Mouse (Mus musculus): ENCODE data around the gene Ndrg3. TPM values are rescaled to one million over a fixed set of nuclear protein-coding genes. Genes with fewer than 3 reads are reported as not detected.
"Not testable (repeated sequence)": the region's sequence is repeated elsewhere in the genome, so short reads cannot be mapped to it uniquely, and the experiment has no call there.

Gene Ndrg3
- polyA plus RNA-seq, 1 experiment from 2014 or later = 42.1 TPM

- Histone ChIP-seq H3K4me3 (no peak overlapping the region), H3K4me1 (peaks cover 9% of the 10 kb centered on the region; the same call in 1 of the 2 replicates), H3K27ac (no peak overlapping the region), H3K36me3 (no peaks in the 10 kb centered on the region), H3K27me3 (ENCODE audit: insufficient read depth, poor library complexity, severe bottlenecking) (no peaks in the 10 kb centered on the region), H3K9me3 (no peaks in the 10 kb centered on the region)
- DNase-seq (ENCODE audit: low spot score) = no peak
- WGBS = 75% methylated on average over 10 of the region's 10 CpGs
These were observed 105.7 kb downstream of the Ndrg3 start for GRCm38 (mm10) chr2:156886084-156886631.

DNA sequence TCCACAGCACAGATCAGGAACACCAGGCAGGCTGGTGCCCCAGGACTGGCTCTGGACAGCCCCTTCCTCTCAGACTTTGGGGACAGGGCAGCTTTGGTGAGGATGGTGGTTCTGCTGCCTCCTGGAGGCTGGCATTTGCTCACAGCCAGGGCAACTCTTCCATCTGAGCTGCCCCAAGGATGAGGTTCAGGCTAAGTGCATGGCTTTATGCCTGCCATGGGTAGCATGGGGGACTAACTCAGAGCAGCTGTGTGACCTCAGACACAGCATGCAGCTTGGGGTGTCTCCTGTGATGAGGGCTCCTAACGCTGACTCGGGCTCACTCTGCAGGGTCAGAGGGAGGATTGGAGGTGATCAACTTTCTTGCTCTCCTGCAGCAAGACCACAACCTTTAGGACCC, 106.2 kb downstream of the Ndrg3 start:
- WGBS = 78% methylated on average over 2 of the region's 2 CpGs
- DNase-seq (ENCODE audit: low spot score); H3K4me3 ChIP-seq; H3K27ac ChIP-seq; H3K36me3 ChIP-seq; H3K27me3 ChIP-seq (ENCODE audit: insufficient read depth, poor library complexity, severe bottlenecking); H3K4me1 ChIP-seq; H3K9me3 ChIP-seq: not testable (repeated sequence)

DNA sequence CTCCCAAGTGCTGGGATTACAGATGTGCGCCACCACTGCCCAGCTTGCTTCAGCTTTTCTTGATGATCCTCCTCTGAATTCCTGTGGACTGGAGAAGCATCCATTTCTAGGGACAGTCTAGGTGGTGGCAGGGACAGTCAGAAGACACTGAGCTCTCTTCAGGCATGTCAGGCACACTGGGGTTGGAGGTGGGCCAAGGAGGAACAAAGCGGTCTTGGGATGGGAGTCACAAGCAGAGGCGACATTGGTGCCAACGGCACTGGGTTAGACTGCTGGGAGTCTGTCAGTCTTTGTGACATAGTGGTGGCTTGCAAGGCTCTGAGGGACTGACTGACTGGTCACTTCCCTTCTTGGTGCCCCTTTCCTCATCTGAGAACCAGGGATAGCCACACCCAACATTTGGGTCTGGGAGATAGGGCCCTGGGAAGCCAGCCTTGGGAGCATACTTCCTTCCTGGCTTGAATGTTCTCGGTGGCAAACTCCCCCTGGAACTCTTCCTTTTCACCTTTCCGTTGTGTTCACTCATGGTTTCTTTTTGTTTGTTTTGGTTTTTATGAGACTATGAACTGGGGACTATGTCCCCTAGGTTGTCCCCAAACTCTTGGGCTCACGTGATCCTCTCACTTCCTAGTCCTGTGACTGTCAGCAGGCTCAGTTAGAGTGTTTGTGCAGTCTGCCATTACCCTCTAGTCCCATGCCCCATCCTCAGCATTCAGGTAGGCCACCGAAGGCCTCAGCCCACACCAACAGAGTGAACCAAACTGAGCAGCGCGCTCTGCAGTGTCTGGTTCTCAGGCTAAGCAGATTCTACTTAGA, 107.3 kb downstream of the Ndrg3 start:
- H3K4me1 ChIP-seq = peaks cover 16% of the 10 kb centered on the region
- 78% methylated on average over 10 of the region's 10 CpGs for WGBS
- H3K27me3 ChIP-seq (ENCODE audit: insufficient read depth, poor library complexity, severe bottlenecking) = no peaks in the 10 kb centered on the region
- no peak overlapping the region for H3K27ac ChIP-seq
- no peaks in the 10 kb centered on the region for H3K36me3 ChIP-seq
- no peak for DNase-seq (ENCODE audit: low spot score)
- H3K4me3 ChIP-seq = no peak overlapping the region
- no peaks in the 10 kb centered on the region for H3K9me3 ChIP-seq

DNA sequence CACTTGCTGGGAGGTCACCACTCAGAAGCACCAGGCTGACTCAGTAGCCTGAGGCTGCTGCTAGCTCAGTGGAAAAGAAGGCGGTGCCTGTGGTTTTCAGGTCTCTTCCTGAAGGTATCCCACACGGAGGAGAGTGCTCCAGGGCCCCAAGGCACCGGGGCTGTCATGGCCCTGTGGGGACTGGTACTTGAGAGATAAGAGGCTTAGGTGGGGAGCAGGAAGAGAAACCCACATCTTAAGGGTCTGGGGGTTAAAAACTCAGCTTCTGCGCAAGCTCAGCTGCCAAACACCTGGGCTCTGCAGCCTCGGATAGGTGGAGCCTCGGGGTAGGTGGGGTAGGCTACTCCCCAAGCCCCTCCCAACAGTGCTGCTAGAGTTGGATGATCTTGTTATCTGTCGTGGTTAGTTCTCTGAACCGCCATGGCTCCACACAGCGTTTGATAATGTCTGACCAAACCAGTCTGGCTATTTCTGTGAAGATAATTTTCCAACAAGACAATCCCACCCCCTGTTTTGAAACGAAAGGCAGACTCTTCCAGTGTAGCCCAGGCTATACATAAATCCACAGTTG, 109.3 kb downstream of the Ndrg3 start:
- peak overlapping the region; percentile 48; the same call in 1 of the 2 replicates for H3K27ac ChIP-seq
- H3K4me3 ChIP-seq = no peak overlapping the region
- peaks cover 32% of the 10 kb centered on the region for H3K4me1 ChIP-seq
- no peaks in the 10 kb centered on the region for H3K27me3 ChIP-seq (ENCODE audit: insufficient read depth, poor library complexity, severe bottlenecking)
- WGBS = 24% methylated on average over 10 of the region's 10 CpGs
- no peaks in the 10 kb centered on the region for H3K9me3 ChIP-seq
- no peaks in the 10 kb centered on the region for H3K36me3 ChIP-seq
- peak; percentile 87 for DNase-seq (ENCODE audit: low spot score)

GRCm38 (mm10) chr2:156879541-156879940, 112.3 kb downstream of the Ndrg3 start:
- Histone ChIP-seq H3K27me3 (ENCODE audit: insufficient read depth, poor library complexity, severe bottlenecking) (no peaks in the 10 kb centered on the region), H3K4me1 (peaks cover 29% of the 10 kb centered on the region), H3K4me3 (no peak overlapping the region), H3K27ac (0 out of 2 replicates have a peak overlapping the region, but pooled peaks have one; percentile 25), H3K9me3 (no peaks in the 10 kb centered on the region), H3K36me3 (peaks cover 7% of the 10 kb centered on the region)
- WGBS = 78% methylated on average over 3 of the region's 3 CpGs
- no peak for DNase-seq (ENCODE audit: low spot score)

- Histone ChIP-seq H3K9me3 (no peaks in the 10 kb centered on the region), H3K4me1 (peaks cover 29% of the 10 kb centered on the region), H3K36me3 (peaks cover 25% of the 10 kb centered on the region), H3K27ac (no peak overlapping the region), H3K27me3 (ENCODE audit: insufficient read depth, poor library complexity, severe bottlenecking) (no peaks in the 10 kb centered on the region), H3K4me3 (no peak overlapping the region)
- DNase-seq (ENCODE audit: low spot score) = no peak
- WGBS = 53% methylated on average over 9 of the region's 9 CpGs
These were observed 114.1 kb downstream of the Ndrg3 start for GRCm38 (mm10) chr2:156877726-156878125.

Other genes starting within 250 kb of the Ndrg3 start
- gene Myl9, start 216.6 kb downstream of the Ndrg3 start, polyA plus RNA-seq (2016; fragmentation: Nextera tagmentation; extraction: Ambion mirVana) = 1,471 and 1,998 TPM in 2 replicates
- 48.4 and 62.3 TPM in 2 replicates for gene Tgif2, start 152.0 kb downstream of the Ndrg3 start, polyA plus RNA-seq (2016; fragmentation: Nextera tagmentation; extraction: Ambion mirVana)
- gene 4930518I15Rik, start 134.1 kb downstream of the Ndrg3 start, polyA plus RNA-seq (2016; fragmentation: Nextera tagmentation; extraction: Ambion mirVana) = 4.7 and 6.3 TPM in 2 replicates
- gene Rab5if, start 128.9 kb downstream of the Ndrg3 start, polyA plus RNA-seq (2016; fragmentation: Nextera tagmentation; extraction: Ambion mirVana) = 197 and 198 TPM in 2 replicates
- gene Sla2, start 104.9 kb downstream of the Ndrg3 start, polyA plus RNA-seq (2016; fragmentation: Nextera tagmentation; extraction: Ambion mirVana) = 1.1 and 1.9 TPM in 2 replicates
- gene Dsn1, start 15.1 kb upstream of the Ndrg3 start, polyA plus RNA-seq (2016; fragmentation: Nextera tagmentation; extraction: Ambion mirVana) = 43.7 and 44.0 TPM in 2 replicates
- 2.2 and 3.9 TPM in 2 replicates for gene Soga1, start 87.2 kb upstream of the Ndrg3 start, polyA plus RNA-seq (2016; fragmentation: Nextera tagmentation; extraction: Ambion mirVana)
- gene Tldc2, start 95.0 kb upstream of the Ndrg3 start, polyA plus RNA-seq (2016; fragmentation: Nextera tagmentation; extraction: Ambion mirVana) = not detected in 2 replicates
- gene Samhd1, start 143.2 kb upstream of the Ndrg3 start, polyA plus RNA-seq (2016; fragmentation: Nextera tagmentation; extraction: Ambion mirVana) = 20.3 and 26.6 TPM in 2 replicates
- gene Rbl1, start 212.5 kb upstream of the Ndrg3 start, polyA plus RNA-seq (2016; fragmentation: Nextera tagmentation; extraction: Ambion mirVana) = 15.9 and 18.5 TPM in 2 replicates

Measured in heart, embryonic 10.5 days (tissue).